Mouse (Mus musculus) erythroid progenitor cell, adult 5-6 weeks (primary cell): ENCODE data around the gene Papln. TPM values are rescaled to one million over a fixed set of nuclear protein-coding genes. Genes with fewer than 3 reads are reported as not detected.

Source experiments
- ATAC-seq: replicated peaks from 2 replicates; pipeline ENCODE4 v1.8.0; 2016; ENCODE audit warnings: moderate number of reproducible peaks, mild to moderate bottlenecking, moderate TSS enrichment, inconsistent platforms; ENCODE audit not compliant: poor library complexity, low FRiP score, severe bottlenecking
- total RNA-seq, 2 experiments: library from RNA; stranded (forward) in 1 of 2; stranded (reverse) in 1 of 2; fragments of 150-400 nt in 1 of 2; fragments of 186-747, 209-891 nt in 1 of 2; gene quantifications; 2 replicates each; pipeline versions ENCODE4 v1.2.3 to v1.2.4; 2015 to 2017; ENCODE audit warnings: low replicate concordance in 2 of 2

Papln gene
- not detected in 2 replicates for total RNA-seq (2015; ENCODE audit: low replicate concordance)
- total RNA-seq (2017; ENCODE audit: low replicate concordance), result not detected in 2 replicates

DNA sequence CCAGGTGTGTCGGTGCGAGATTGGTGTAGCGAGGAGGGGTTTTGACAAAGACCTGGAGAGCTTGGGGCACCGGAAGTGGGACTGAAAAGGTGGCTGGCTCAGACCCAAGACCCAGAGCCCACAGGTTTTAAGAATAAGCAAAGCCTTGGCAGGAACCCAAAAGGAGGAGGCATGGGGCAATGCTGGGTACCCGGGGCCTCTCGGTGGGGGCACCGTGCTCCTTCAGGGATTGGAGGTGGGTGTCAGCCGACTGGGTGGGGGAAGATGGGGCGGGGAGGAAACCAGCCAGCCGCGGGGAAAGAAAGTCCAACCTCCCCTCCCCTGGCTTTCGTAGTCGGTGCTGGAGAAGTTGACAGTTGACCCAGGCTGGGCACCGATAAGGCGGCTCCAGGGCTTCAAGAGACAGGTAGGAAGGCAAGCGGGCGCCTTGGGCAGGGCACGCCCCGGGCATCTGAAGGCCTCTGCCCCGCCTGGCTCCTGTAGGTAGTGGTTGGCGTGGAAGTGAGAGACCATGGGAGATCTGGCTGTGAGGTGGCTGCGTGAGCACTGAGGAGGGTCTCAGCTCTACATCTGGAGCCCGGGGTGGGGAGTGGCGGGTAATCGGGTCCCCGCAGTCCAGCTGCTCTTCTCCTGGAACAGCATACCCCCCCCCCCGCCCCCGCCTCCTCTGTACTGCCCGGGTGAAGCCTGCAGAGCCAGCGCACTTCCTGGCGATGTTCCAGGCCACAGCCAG lies at the start of gene Papln:
Papln (plus strand) TSS at position 324 of the 733 bp plus-strand sequence.
- ATAC-seq, result no peak

DNA sequence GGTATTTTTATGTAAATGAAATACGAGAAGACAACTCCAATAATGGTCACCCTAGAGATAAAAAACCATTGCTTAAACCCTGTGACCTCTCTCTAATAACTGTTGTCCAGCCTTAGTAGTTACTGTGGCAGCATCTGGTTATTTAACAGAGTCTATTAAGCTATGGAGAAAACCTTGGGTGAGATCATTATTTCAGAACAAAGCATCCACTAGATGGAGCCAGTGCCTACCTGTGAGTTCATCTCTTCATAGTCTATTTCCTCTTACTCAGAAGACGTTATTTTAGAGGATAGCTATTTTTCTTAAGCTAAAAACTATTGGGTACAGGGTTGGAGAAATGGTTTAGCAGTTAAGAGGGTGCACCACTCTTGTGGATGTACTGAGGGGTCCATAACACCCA lies 49.7 kb upstream of the Papln start:
- ATAC-seq, result no peak

DNA sequence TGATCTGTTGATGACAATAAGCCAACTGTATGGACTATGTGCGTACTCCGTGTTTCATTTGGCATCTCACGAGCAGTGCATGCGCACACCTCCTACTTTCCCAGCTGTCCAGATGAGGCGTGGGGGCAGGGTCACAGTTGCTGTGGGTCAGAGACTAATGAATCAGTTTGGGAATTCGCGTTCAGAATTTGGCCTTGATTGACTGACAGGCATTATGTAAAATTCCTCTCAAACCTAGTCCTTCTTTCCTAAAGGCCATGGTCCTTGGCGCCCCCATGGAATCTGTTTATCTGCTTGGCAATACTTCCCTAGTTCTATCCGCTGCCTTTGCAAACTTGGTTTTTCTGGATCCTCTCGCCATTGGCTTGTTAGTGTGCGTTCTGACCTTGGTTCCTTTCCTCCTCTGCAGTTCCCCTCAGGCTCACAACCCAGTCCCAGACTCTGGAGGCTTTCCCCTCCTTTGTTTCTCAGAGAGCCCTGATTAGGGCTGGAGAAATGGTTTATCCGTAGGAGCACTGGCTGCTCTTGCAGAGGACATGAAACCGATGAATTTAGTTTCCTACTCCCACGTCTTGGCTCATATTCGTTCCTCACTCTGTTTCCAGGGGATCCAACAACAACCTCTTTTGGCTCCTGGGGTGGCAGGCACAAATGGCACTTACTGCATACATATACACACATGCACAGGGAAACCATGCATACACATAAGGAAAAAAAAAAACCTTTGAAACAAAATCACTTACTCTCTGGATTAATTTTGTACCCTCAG lies 46.8 kb upstream of the Papln start:
- no peak for ATAC-seq

DNA sequence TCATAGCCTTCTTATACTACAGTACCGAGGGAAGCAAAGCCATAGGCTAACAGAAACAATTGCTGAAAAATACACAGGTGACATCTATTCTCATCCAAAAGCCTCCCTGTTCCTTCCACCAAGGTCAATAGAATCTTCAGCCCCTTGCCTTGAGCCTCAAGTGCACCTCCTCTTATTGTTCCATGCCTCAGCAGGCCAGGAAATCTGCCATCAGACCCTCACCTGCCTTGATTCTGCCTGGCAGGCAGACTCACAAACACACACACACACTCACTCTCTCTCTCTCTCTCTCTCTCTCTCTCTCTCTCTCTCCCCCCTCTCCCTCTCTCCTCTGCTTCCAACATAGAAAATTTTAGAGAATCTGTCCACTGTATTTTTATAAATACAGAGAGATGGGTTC lies 44.0 kb upstream of the Papln start:
- ATAC-seq, result no peak

DNA sequence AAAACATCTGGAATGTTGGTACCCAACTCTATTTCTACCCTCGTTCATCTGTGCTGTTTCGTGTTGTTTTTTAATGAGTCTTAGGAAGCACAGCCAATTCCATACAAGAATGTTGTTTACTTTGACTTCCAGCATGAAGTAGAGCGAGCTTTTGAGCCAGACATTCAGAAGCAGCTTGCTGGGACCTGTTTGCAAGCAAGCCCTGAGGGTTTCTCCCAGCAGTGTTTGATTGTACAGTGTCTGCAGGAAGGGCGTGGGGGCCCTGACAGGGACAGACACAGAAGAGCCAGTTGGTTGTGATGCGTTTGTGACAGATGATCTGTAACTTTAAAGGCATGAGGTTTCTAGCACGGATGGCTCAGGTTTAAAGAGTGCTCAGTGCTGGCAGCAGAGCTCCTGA lies 42.2 kb upstream of the Papln start:
- ATAC-seq, result no peak

DNA sequence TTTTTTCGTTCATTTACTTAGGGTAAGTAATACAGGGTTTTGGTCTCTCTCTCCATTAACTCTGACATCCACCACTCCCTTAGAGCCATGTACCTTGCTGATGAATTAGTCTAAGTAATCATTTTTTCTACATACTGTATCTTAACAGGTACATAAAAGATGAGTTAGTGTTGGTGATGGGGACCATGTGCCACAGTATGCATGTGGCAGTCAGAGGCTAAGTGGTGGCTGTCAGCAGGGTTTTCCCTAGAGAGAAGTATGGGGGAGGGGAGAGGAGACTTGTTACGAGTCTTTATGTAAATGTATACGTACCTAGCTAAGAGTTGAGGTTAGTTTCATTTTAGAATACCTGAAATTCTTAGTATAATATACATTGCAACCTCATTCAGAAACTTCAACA lies 40.4 kb upstream of the Papln start:
- ATAC-seq, result no peak

DNA sequence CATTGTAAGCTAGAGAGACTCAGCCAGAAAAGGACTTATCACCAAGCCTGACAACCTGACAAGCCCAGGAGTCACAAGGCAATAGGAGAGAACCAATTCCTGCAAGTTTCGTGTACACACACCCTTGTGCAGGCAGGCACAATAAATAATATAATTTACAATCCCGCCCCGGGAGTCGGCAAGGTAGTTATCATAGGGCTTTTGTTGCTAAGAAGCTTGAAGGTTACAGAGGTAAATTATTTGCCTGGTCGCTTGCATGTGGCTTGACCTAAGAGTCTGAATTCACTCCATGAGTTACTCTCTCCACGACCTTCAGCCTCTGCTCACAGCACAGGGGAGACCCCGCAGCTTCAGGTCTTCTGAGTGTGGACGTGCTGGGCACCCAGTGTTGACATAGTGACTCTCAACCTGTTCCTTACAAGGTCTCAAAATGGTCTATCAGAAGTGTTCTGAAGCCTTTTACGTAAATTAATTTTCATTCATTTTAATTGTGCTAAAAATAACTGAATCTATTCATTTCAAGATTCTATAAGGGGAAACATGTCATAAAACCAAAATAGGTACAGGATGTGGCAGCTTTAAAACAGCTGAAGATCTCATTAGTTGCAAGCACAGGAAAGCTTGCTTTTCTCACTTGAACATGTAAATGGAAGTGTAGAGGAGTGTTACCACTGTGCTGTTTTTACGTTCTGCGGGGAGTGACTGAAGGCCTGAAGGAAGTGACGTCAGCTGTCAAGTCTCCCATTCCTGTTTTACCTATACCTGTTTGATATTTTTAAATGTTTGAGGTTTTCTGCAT lies 36.7 kb upstream of the Papln start:
- ATAC-seq, result no peak

DNA sequence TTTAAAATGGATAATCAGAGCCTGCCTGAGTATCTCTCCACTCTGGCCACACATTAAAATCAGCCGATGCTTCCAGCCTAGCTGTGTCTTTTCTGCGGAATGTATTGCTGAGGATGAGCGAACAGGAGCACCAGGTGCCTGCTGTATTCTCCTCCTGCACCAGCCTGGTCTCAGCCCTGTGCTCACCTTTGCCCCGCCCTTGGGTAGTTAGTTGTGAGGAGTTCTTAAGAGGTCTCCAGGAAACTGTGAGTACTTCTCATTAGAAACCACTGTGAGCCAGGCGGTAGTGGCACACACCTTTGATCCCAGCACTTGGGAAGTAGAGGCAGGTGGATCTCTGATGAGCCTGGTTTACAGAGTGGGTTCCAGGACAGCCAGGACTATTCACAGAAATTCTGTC lies 31.2 kb upstream of the Papln start:
- no peak for ATAC-seq

DNA sequence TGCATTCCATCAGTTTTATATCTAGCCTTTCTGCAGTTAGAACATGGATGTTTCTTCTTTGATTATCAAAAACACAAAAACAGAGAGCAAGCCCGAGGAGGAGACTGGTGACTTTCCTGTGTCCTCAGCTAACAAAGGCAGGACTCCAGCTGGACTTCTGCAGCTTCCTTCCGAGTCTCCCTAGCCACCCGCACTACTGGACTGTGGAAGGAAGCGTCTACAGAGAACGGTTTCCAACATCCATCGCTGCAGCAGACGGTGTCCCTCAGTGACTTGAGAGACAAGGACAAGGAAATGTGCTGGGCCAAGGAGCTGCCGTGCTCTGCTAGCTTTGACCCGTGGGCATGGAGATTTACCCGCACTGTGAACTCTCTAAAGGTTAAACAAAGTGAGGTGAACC lies 29.4 kb upstream of the Papln start:
- ATAC-seq, result no peak

DNA sequence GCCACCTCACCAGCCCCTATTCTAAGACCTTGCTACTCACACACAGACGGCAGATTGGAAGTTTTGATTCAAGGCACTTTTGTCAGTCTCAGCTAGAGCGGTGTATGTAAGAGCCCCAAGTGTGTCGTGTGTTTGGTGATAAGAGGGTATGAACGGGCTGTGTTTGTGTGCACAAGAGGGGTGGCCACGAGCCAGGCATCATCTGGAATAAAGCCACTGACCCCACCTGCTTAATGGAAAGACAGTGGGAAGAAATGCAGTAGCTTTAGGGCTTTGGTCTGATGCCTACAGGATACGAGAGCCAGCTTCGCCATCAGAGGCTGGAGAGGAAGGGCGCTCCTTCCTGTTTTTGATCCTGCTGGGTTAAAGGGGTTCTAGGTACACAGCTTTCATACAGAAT lies 27.2 kb upstream of the Papln start:
- ATAC-seq, result no peak

DNA sequence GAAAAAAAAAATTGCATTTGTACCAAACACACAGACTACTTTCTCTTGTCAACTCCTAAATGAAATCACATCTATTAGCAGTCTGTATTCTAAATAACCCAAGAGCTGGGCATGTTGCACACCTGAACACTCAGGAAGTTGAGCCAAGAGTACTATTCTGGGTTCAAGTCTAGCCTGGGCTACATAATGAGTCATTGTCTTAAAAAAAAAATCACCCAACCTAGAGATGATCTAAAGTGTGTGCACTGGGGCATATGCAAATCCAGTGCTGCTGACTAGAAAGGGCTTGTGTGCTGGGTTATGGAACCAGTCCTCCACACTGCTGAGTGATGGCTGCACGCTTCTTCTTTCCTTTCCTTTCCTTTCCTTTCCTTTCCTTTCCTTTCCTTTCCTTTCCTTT lies 24.8 kb upstream of the Papln start:
- no peak for ATAC-seq

DNA sequence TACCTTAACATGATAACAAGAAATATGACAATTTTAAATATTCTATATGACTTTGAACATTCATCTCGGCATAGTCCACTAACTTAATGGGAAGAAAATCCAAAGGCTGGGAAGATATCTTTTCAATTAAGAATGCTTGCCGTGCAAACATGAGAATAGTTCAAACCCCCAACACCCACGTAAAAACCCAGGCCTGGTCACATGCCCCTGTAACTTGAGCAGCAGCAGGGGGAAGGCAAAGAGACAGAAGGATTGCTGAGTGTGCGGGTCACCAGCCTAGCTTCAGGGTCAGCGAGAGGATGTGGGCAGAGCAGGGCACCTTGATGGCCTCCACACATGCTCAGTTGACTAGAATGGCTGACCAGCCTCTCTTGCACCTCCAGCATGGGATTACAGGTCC lies 21.7 kb upstream of the Papln start:
- ATAC-seq, result no peak

DNA sequence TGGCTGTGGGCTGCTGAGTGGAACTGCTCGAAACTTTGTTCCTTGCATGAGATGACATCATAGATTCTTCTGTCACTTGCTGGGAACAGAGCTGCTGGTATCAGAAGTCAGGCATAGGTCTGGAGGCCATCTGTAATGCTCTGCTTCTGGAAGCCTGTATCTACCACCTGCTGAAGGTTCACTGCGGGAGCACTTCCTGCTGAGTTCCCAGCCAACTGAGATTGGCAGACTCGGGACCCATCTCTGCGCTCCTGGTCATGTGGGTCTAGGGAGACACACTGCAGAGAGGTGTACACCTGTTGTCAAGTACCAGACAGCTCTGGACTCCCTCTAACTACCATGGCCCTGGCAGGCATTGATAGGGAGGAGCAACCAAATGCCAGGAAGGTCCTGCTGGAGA lies 20.6 kb upstream of the Papln start:
- no peak for ATAC-seq

DNA sequence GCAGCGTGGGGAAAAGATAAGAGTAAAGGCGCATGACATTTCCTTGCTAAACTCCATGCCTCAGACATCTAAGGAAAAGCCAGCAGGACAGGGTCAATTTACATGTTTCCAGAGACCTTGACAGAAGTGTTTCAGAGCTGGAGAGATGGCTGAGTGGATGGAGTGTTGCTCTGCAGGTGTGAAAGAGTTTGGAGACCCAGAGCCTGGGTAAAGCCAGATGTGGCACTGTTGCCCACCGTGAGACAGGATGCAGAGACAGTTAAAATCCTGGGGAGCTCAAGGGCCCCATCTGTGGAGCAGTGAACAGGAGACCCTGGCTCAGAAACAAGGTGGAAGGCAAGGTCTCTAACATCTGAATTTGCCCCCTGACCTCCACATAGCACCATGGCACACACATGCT lies 19.7 kb upstream of the Papln start:
- ATAC-seq, result no peak

DNA sequence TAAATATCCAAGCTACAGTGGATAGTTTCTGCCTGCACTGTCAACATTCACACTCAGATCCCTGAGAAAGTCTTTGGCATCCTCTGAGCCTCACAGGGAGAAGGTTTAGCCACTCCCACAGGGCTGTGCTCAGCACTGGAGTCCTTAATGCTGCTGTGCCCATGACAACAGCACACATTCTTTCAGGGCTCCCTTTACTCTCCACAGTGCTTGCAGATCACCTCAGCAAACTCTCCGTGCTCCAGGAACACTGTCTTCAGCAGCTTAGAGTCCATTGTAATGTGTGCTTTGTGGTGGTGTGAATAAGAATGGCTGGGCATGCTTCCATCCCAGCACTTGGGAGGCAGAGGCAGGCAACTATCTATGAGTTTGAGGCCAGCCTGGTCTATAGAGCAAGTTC lies 14.2 kb upstream of the Papln start:
- ATAC-seq, result no peak

DNA sequence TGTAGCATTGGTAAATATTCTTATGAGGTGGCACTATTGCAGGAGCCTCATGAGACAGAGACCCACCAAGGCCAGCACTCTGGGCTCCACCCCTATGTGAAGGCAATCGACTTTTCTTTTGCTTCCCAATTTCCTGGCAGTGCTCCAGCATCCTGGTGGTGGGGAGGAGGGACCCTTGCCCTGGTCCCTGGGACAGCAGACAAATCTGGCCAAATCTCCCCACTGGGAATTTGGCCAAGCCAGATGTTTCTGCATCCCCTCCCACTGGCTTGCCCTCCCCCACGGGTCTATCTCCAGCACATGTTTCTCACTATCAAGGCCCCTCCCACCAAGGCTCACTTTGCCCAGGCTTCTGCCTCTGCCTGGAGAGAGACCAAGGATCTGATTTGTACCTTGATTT lies 10.9 kb upstream of the Papln start:
- ATAC-seq, result no peak

DNA sequence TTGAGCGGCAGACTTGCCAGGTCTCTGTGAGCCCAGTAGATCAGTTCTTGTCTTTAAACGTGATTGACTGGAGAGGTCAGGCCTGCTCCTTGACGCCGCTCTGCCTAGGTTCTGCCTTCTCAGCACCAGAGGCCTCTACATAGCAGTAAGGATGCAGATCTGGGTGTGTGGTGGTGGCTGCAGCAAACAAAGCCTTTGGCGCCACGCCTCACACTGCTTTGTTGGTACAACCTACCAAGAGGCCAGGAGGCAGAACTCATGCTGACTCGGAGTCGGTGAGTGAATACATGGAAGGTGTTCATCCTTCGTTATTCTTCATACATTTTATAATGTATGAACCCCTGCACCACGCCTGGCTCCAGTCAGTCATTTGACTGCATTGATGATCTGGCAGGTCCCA lies 4.7 kb upstream of the Papln start:
- ATAC-seq, result no peak

DNA sequence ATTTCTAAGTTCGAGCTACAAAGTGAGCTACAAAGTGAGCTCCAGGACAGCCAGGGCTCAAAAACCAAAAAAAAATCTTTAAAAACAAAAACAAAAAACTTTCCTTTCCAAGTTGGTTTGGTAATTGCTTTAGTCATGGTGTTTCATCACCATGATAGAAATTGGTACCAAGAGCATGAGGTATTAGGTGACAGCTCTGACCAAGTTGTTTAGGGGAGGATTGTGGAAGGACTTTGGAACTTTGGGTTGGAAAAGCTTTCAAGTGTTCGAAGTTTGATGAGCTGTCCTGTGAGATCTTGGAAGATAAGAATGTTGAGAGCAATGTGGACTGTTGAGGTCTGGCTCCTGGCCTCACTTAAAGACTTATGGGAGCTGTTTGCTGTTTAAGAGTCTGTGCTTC lies 3.2 kb upstream of the Papln start:
- no peak for ATAC-seq

DNA sequence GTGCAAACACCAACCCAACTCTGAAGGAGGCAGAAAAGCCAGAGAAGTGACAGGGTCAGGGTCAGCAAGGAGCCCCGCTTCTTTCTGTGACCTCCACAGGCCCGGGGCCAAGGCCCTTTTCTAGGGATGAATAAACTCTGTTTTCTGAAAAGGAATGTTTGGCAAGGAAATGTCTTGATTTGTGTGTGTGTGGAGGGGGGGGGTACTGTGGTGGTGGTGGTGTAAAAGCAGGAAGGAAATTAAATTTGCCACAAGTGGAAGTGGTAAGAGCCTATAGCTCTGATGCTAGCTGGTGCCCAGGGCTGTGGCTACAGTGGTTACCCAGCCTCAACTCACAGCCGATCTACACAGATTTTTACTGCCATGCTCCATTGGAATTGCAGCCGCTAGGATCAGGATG lies 728 bp upstream of the Papln start:
- ATAC-seq, result no peak

DNA sequence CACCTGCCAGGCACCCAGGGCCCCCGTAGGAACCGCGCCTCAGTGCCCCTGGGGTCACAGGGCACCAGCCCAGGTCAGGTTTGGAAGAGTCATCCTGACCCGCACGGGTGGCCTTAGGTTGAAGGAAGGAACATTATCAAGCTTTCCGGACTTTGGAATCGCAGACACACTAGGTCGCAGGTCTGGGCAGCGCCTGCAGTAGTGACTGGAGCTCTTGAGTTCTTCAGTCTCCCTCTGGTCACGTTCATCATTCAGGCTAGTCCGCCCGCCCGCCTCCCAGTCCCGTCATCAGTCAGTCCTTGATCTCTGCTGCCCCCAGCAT lies 571 bp downstream of the Papln start:
- ATAC-seq, result no peak

DNA sequence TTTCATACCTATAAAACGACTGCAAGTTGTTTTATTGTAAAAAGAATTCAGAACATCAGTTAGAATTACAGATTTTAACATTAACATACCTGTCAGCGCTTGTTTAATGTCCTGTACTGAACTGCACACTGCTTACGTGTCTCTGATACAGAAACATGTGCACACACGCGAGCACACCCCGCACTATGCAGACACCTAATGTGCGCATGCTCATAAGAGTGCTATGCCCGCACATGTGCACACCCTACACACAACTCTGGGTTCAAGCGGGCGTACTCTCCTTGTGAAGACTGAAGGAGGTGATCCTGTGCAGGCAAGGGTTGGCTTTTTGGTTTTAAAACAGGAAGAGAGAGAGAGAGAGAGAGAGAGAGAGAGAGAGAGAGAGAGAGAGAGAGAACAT lies 1.1 kb downstream of the Papln start:
- no peak for ATAC-seq
